Comparison of ENCODE assay signal across 18 mouse cellular contexts in genomic region chr4:57067801-57068200, GRCm38 (mm10).
"Had no signal": no experiment of that assay in that cellular context is flagged by ENCODE, and none has a peak within 500 bp of the region (broad histone marks: within the 10 kb centered on the region; RNA-seq: fewer than 3 reads in every experiment).

No protein-coding gene starts in this region.

- H3K9me3 ChIP-seq: limb, embryonic 12.5 days; liver, embryonic 13.5 days; megakaryocyte, embryonic 14.5 days; midbrain, embryonic 12.5 days; neural tube, embryonic 13.5 days had no signal

- H3K27me3 ChIP-seq: limb, embryonic 12.5 days; liver, embryonic 13.5 days; midbrain, embryonic 12.5 days; neural tube, embryonic 13.5 days had no signal

- ATAC-seq: liver, postnatal 0 days; midbrain, embryonic 16.5 days had no signal

- DNase-seq: kidney, adult 11 months; kidney, adult 9 months; kidney, postnatal 36 days; liver; liver, embryonic 13.5 days; liver, postnatal 0 days; retina, postnatal 1 day; right cerebral cortex, postnatal 4 days; spleen, adult 18-20 months; thymus, adult 18-20 months; thymus, postnatal 25 days had no signal

- H3K36me3 ChIP-seq: limb, embryonic 12.5 days; liver, embryonic 13.5 days; midbrain, embryonic 12.5 days; neural tube, embryonic 13.5 days had no signal

- H3K4me3 ChIP-seq: layer of hippocampus, adult 2 months; limb, embryonic 12.5 days; liver, embryonic 13.5 days; midbrain, embryonic 12.5 days; neural tube, embryonic 13.5 days had no signal

- H3K27ac ChIP-seq: kidney, postnatal 0 days; layer of hippocampus, adult 2 months; limb, embryonic 12.5 days; liver, embryonic 13.5 days; midbrain, embryonic 12.5 days; neural tube, embryonic 13.5 days had no signal

- H3K9ac ChIP-seq: limb, embryonic 12.5 days; liver, embryonic 13.5 days; liver, postnatal 0 days; midbrain, embryonic 12.5 days; neural tube, embryonic 13.5 days had no signal

- H3K4me2 ChIP-seq: limb, embryonic 12.5 days; liver, embryonic 13.5 days; midbrain, embryonic 12.5 days; neural tube, embryonic 13.5 days had no signal
